Mouse (Mus musculus) spleen, adult 2 months (tissue): Measurements from ENCODE around the gene Rassf2.

ENCODE experiments used
- CTCF ChIP-seq: fragments of 200-500 bp; IDR thresholded peaks from 2 replicates; pipeline ENCODE4 v1.5.1; 2011; ENCODE audit warnings: mild to moderate bottlenecking, inconsistent platforms; ENCODE audit not compliant: insufficient read depth, insufficient read length, insufficient replicate concordance; ENCODE audit errors: extremely low read depth
- POLR2A ChIP-seq: fragments of 200-500 bp; IDR thresholded peaks from 2 replicates; pipeline ENCODE4 v1.6.1; 2011; ENCODE audit warnings: low read depth, low read length, inconsistent platforms

DNA sequence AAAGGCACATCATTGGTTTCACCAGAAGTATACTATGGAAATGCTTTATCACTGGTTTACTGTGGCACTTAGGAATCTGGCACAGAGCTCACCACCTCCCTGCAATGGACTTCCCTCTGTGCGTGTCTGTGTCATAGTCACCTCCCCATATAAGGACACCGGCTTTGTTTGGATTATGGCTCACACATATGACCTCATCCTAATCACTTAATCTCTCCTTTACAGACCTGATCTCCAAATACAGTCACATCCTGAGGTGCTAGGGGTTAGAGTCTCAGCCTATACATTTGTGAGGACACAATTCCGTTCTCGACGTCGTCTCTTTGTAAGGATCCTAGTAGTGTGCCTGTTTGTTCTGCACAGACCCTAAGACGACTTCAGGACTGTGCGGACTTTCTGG is 84.8 kb downstream of the Rassf2 start:
- TF ChIP-seq POLR2A, result no peak
- TF ChIP-seq CTCF, result no peak
